Mouse (Mus musculus): ENCODE measurements around the gene Grhl3. TPM values are rescaled to one million over a fixed set of nuclear protein-coding genes. Genes with fewer than 3 reads are reported as not detected.

Grhl3 gene
- total and polyA plus RNA-seq, 3 experiments: 0.10 TPM; not detected in 2

DNA sequence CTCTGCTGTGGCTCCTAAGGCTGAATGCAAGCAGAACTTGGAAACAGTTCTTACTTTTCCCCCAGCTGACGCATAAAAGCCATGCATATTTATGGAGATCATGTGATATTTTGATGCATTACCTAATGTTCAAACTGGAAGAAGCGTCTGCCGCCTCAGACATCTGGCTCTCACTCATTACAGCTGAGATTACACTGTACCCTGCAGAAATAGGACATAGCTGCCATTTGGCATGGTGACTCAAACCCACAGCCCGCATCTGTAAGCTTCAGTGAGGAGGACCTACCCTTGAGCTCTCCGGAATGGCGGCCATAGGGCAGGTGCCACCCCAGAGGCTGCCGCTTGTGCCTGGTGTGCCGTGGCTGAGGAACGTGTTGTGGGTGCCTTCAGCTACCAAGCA is 42.2 kb downstream of the Grhl3 start:
- DNase-seq: no peak

DNA sequence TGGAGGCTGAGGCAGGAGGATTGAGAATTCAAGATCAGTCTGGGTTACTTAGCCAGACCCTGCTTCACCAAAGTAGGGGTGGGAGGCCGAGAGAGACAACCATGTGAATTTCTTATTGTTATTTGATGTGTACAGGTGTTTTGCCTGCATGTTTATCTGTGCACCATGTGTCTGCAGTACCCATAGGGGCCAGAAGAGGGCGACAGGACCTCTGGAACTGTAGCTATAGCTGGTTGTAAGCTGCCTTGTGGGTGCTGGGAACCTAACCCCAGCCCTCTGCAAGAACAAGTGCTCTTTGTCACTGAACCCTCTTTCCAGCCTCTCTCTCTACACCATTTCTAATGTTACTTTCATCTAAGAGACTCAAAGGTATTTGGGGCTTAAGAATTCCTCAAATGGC is 43.2 kb downstream of the Grhl3 start:
- DNase-seq: no peak

- DNase-seq: no peak
Observed at GRCm38 (mm10) chr4:135526039-135526710, 47.3 kb downstream of the Grhl3 start.

DNA sequence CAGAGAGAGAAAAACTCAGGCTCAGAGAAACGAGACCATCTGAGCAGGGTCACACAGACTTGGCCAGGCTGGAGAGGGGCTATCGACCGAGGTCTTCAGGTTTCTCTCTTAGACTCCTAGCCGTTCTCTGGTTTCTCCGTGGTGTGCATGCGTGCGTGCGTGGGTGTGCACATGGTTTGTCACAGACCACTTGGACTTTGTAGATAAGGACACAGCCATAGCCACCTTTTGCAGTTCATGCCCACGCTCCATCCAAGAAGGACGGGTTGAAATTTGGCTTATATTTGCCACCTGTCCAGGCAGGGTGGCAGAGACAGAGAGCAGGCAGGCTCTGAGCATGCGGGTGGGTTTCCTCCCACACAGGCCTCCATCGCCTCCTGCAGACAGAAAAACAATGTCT is 48.4 kb downstream of the Grhl3 start:
- no peak for DNase-seq

DNA sequence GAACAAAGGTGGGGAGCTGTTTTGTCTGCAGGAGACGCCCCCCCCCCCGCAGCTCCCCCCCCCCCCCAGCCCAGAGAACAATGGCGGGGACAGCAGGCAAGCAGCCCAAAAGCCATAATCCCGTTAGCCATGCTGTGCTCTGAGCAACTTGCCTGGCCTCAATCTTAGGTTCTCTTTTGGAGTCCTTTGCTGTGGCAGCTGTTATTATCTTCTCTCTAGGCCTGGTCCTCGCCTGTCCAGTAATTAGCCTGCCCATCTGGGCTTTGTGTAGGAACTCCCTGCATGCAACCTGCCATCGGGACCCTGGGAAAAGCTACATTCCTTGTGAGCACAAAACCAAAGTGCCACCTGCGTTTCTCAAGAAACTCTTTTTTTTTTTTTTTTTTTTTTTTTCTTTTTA is 49.5 kb downstream of the Grhl3 start:
- DNase-seq: no peak

GRCm38 (mm10) chr4:135520421-135520820 is 53.0 kb downstream of the Grhl3 start:
- no peak for DNase-seq

DNA sequence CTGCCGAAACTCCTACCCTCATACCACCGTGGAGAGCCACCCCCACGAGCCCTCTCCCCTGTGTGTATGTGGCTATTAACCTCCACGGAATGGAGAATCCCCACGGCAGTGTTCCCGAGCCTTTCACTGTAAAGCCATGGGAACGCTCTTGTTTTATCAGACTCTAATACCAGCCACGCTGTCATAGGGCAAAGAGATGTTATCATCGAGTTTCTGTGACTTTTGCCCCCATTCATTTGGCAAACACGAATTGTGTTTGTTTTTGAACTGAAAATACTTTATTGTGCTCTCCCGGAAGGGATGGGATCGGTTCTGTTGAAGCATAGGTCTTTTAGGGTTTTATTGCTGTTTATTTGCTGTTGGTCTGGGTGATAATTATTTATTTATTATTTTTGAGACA is 55.3 kb downstream of the Grhl3 start:
- DNase-seq: no peak

DNA sequence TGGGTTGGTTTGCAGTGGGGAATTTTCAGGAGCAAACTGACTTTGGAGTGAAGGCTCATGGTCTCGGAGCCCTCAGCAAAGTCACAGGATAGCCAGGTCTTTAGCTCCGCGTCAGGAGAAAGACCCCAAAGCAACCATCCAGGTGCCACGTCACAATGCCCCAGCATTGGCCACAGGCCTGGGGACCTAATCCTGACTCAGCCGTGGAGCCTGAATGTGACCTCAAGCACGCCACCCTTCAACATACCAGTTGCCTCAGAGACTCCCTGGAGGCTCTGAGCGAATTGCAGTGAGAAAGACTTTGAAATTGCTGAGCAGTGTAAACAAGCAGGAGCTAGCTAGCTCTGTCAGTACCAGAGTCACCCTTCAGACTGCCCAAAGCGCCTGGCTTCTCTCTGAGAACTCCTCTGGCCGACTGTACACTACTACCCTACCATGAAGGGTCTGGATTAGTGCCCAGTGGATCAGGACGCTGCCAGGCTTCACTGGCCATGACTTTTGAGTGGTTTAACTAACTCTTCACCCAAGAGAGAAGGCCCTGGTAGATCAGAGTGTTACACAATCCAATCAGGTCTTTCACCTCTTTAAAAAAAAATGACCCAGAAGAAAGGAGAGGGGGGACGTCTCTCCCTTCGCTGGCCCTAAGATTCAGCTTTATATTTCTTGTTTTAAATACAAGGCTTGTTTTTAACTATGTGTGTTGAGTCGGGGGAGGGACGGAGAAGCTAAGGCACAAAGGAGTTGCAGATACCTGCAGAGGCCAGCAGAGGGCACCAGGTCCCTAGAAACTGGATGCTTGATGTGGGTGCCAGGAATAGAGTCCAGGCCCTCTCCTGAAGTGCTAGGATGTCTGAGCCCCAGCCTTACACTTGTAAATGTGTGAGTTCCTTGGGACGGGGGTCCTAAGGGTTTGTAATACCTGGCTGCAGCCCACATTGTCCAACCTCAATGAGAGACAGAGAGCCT is 56.8 kb downstream of the Grhl3 start:
- peak; percentile 80 for DNase-seq

- DNase-seq: no peak
Observed at GRCm38 (mm10) chr4:135514925-135515324, 58.5 kb downstream of the Grhl3 start.

DNA sequence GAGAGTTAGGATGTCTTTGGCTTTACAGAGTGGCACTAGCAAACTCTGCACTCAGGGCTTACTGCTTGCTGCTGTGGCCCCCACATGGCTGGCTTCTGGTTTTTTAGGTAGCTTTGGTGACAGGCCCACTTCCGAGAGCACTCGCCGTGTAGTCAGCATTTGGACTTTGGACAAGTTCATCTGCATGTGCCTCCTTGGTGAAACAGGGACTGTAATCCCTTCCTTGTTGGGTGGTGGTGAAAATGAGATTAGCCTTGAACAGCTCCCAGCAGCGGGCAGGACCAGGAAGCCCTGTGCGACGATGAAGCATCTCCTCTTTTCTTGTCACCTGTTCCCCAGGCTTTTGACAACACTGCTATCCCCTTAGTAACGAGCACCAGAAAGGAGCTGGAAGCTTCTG is 59.6 kb downstream of the Grhl3 start:
- DNase-seq: no peak

- DNase-seq: peak; percentile 63
Observed at GRCm38 (mm10) chr4:135509515-135509914, 63.9 kb downstream of the Grhl3 start.

GRCm38 (mm10) chr4:135508419-135509039 is 64.9 kb downstream of the Grhl3 start:
- peak; percentile 59 for DNase-seq

GRCm38 (mm10) chr4:135507547-135508350 is 65.7 kb downstream of the Grhl3 start:
- DNase-seq: peak; percentile 17

DNA sequence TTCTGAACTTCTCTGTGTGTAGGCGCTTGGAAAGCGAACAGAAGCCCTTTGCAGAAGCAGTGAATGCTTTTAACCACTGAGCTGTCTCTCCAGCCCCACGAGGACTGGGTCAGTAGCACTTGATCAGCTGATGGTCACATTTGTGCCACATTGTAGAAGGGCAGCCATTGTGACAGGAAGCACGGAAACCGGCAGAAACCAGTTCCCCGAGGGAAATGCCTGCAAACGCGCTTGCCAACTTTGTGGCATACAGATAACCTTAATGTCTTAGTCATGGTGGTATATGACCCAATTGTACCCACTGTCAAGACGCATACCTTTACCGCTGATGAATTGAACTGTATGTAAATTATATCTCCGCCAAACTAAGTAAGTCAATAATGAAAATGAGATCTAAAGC is 67.6 kb downstream of the Grhl3 start:
- no peak for DNase-seq

- DNase-seq: no peak
Observed at GRCm38 (mm10) chr4:135501587-135501986, 71.8 kb downstream of the Grhl3 start.

GRCm38 (mm10) chr4:135499831-135500230 is 73.6 kb downstream of the Grhl3 start:
- DNase-seq: no peak

DNA sequence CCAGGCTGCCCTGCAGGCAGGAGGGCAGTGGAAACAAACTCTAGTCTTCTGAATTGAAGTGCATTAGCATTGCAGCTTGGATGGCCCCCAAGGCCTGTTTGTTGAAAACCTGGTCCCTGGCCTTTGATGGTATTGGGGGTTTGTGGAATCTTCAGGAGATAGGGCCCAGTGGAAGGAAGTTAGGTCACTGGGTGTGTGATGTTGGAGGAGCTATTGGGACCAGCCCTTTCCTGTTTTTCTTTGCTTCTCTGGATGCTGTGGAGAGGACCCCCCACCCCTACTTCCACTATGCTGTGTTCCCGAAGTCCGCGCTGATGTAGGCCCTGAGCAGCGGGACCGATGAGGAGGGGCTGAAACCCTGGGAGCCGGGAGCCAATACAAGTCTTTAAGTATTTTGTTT is 75.3 kb downstream of the Grhl3 start:
- no peak for DNase-seq

- DNase-seq: peak; percentile 63
Observed at GRCm38 (mm10) chr4:135495810-135496209, 77.6 kb downstream of the Grhl3 start.

GRCm38 (mm10) chr4:135495397-135495791 is 78.0 kb downstream of the Grhl3 start:
- no peak for DNase-seq

DNA sequence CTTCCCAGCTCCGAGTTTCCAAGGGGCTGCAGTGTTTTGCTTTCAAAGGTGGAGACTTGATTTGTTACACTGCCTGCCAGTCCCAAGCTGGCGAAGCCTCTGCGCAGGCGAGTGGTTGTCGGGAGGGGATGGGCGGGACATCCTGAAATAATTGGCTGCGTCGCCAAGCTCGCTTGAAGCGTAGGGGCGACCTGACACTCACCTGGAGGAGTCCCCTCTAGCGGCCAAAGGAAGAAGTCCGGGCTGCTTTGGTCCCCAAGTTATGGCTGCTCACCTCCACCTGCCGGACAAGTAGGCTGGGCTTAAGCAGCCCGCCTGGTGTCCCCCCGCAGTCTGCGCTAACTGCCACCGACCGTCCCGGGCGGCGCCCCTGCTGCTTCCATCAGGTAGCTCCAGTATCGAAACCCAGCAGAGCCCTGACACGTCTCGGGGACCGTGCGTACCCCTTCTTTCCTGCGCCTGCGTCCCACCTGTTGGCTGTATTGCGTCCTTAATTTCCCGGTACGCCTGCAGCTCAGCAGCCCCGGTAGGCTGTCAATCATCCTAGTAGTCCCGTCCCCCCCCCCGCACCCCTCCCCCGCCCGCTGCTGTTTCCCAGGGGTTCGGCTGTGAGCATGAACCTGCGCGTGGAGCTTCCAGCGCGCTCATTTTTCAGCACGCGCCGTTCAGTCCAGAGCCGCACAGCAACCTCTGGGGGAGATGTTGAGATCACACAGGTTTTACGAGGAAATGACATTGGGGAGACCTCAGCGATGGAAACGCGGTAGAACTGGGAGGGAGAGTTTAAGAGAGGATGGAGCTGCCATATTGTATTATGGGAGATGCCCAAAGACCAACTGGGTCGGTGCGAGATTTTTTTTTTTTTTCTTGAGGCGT is 78.7 kb downstream of the Grhl3 start, which contains the start of the genes Stpg1 and Nipal3:
Gene Stpg1 (plus strand): TSS at position 270 of the 876 bp plus-strand sequence.
Gene Nipal3 (minus strand): TSS at position 518 of the 876 bp plus-strand sequence.
- DNase-seq: peak; percentile 94
